In genomic region chr17:71828647-71829414, GRCm38 (mm10) we compare ENCODE assay signal across 18 mouse cellular contexts.
DNase-seq lines count a peak whose midpoint lies in the region; ATAC-seq and TF ChIP-seq lines count a peak whose summit lies in the region.
"Had no signal": no experiment of that assay in that cellular context is flagged by ENCODE, and none has a peak within 500 bp of the region (broad histone marks: within the 10 kb centered on the region; RNA-seq: fewer than 3 reads in every experiment).

No protein-coding gene starts in this region.

- TF ChIP-seq POLR2A in liver, adult 2 months (IDR thresholded peaks at IDR 0.05; ENCODE audit: extremely low read depth, insufficient read depth, low read length), result no peak

- no peak for TF ChIP-seq CTCF in liver, adult 2 months (IDR thresholded peaks at IDR 0.05; ENCODE audit: low read depth, low read length)
- TF ChIP-seq CTCF in kidney, postnatal 0 days (IDR thresholded peaks at IDR 0.05; ENCODE audit: low read depth), result no peak
- no peak for TF ChIP-seq CTCF in liver, postnatal 0 days (IDR thresholded peaks at IDR 0.05; ENCODE audit: low read depth)

- H3K27me3 ChIP-seq in embryonic facial prominence, embryonic 12.5 days, result no peaks in the 10 kb centered on the region
- H3K27me3 ChIP-seq in embryonic facial prominence, embryonic 10.5 days (replicated peaks; ENCODE audit: low read depth, poor library complexity, severe bottlenecking), result no peaks in the 10 kb centered on the region
- H3K27me3 ChIP-seq in liver, adult 2 months (ENCODE audit: control insufficient read depth, insufficient read depth, low read length), result no peaks in the 10 kb centered on the region
- no peaks in the 10 kb centered on the region for H3K27me3 ChIP-seq in liver, embryonic 11.5 days (replicated peaks; ENCODE audit: control insufficient read depth, insufficient read depth, low read length)
- no peaks in the 10 kb centered on the region for H3K27me3 ChIP-seq in kidney, postnatal 0 days (ENCODE audit: insufficient read depth, low read length)
- H3K27me3 ChIP-seq in liver, postnatal 0 days (ENCODE audit: insufficient read depth, low read length), result no peaks in the 10 kb centered on the region
- no peaks in the 10 kb centered on the region for H3K27me3 ChIP-seq in hindbrain, embryonic 10.5 days (ENCODE audit: insufficient read depth, poor library complexity, severe bottlenecking)
- H3K27me3 ChIP-seq: hindbrain, embryonic 12.5 days; midbrain, embryonic 13.5 days; neural tube, embryonic 15.5 days had no signal

- H3K4me3 ChIP-seq in embryonic facial prominence, embryonic 12.5 days, result no peak overlapping the region
- no peak overlapping the region for H3K4me3 ChIP-seq in embryonic facial prominence, embryonic 10.5 days
- H3K4me3 ChIP-seq in liver, adult 2 months (ENCODE audit: insufficient read depth, low read depth, low read length), result peak overlapping the region; percentile 6; the same call in 1 of the 2 replicates
- H3K4me3 ChIP-seq in liver, embryonic 11.5 days (ENCODE audit: low read depth, low read length), result no peak overlapping the region
- H3K4me3 ChIP-seq in kidney, postnatal 0 days (replicated peaks; ENCODE audit: low read depth, low read length), result no peak overlapping the region
- H3K4me3 ChIP-seq in liver, postnatal 0 days (ENCODE audit: low read depth, low read length), result no peak overlapping the region
- H3K4me3 ChIP-seq in hindbrain, embryonic 10.5 days, result no peak overlapping the region
- H3K4me3 ChIP-seq: hindbrain, embryonic 12.5 days; midbrain, embryonic 13.5 days; myocyte; neural tube, embryonic 15.5 days had no signal

- ATAC-seq in embryonic facial prominence, embryonic 12.5 days (ENCODE audit: insufficient number of reproducible peaks, insufficient read depth, low FRiP score, low TSS enrichment), result 0 out of 2 replicates have a peak, but pooled peaks have one; percentile 8
- no peak; the same call in 1 of the 2 replicates for ATAC-seq in liver, embryonic 11.5 days (replicated peaks; ENCODE audit: low FRiP score)
- peak; percentile 81 for ATAC-seq in kidney, postnatal 0 days (replicated peaks; ENCODE audit: low FRiP score, low read depth)
- peak; percentile 86 for ATAC-seq in liver, postnatal 0 days
- ATAC-seq: inflammation-experienced regulatory T-cells, adult 6 months; midbrain, embryonic 13.5 days had no signal

- H3K27ac ChIP-seq in embryonic facial prominence, embryonic 12.5 days, result no peak overlapping the region
- no peak overlapping the region for H3K27ac ChIP-seq in embryonic facial prominence, embryonic 10.5 days (replicated peaks)
- H3K27ac ChIP-seq in liver, adult 2 months (replicated peaks; ENCODE audit: insufficient read depth, low read depth, low read length), result peak overlapping the region; percentile 34; the same call in 1 of the 2 replicates
- H3K27ac ChIP-seq in liver, embryonic 11.5 days (ENCODE audit: low read depth, low read length), result no peak overlapping the region
- no peak overlapping the region for H3K27ac ChIP-seq in kidney, postnatal 0 days
- peak overlapping the region; percentile 46; the same call in 1 of the 2 replicates for H3K27ac ChIP-seq in liver, postnatal 0 days (ENCODE audit: low read depth)
- no peak overlapping the region for H3K27ac ChIP-seq in hindbrain, embryonic 10.5 days
- H3K27ac ChIP-seq: hindbrain, embryonic 12.5 days; midbrain, embryonic 13.5 days; neural tube, embryonic 15.5 days had no signal

- no peak overlapping the region for H3K4me2 ChIP-seq in embryonic facial prominence, embryonic 12.5 days (replicated peaks)
- H3K4me2 ChIP-seq in liver, embryonic 11.5 days, result no peak overlapping the region
- H3K4me2 ChIP-seq in kidney, postnatal 0 days (ENCODE audit: low read length), result no peak overlapping the region
- H3K4me2 ChIP-seq in liver, postnatal 0 days (ENCODE audit: low read depth, low read length), result peak overlapping the region; percentile 49
- H3K4me2 ChIP-seq: hindbrain, embryonic 12.5 days; midbrain, embryonic 13.5 days; neural tube, embryonic 15.5 days had no signal

- H3K79me2 ChIP-seq in liver, adult 2 months (ENCODE audit: control insufficient read depth, insufficient read depth, low read length), result no peaks in the 10 kb centered on the region

- no peaks in the 10 kb centered on the region for H3K36me3 ChIP-seq in embryonic facial prominence, embryonic 12.5 days
- H3K36me3 ChIP-seq in embryonic facial prominence, embryonic 10.5 days (replicated peaks), result peaks cover 28% of the 10 kb centered on the region
- H3K36me3 ChIP-seq in liver, adult 2 months (ENCODE audit: control insufficient read depth, insufficient read depth, low read length), result no peaks in the 10 kb centered on the region
- H3K36me3 ChIP-seq in liver, embryonic 11.5 days (ENCODE audit: control insufficient read depth, insufficient read depth, low read length), result no peaks in the 10 kb centered on the region
- H3K36me3 ChIP-seq in kidney, postnatal 0 days (ENCODE audit: insufficient read depth, low read length), result 0 out of 2 replicates have a peak, but pooled peaks cover 4% of the 10 kb centered on the region
- no peaks in the 10 kb centered on the region for H3K36me3 ChIP-seq in liver, postnatal 0 days (replicated peaks; ENCODE audit: insufficient read depth, low read length)
- H3K36me3 ChIP-seq in hindbrain, embryonic 10.5 days, result peaks cover 52% of the 10 kb centered on the region

- no peak overlapping the region for H3K9ac ChIP-seq in embryonic facial prominence, embryonic 12.5 days
- H3K9ac ChIP-seq in liver, adult 2 months (ENCODE audit: low read depth, low read length), result no peak overlapping the region; the same call in 1 of the 2 replicates
- H3K9ac ChIP-seq in liver, embryonic 11.5 days (ENCODE audit: low read depth, low read length), result no peak overlapping the region
- H3K9ac ChIP-seq in kidney, postnatal 0 days (ENCODE audit: low read depth, low read length), result no peak overlapping the region
- no peak overlapping the region for H3K9ac ChIP-seq in liver, postnatal 0 days (replicated peaks)
- H3K9ac ChIP-seq: hindbrain, embryonic 12.5 days; midbrain, embryonic 13.5 days; neural tube, embryonic 15.5 days had no signal

- 65% methylated on average over 12 of the region's 12 CpGs for WGBS in embryonic facial prominence, embryonic 12.5 days
- 59% methylated on average over 12 of the region's 12 CpGs for WGBS in embryonic facial prominence, embryonic 10.5 days
- WGBS in liver, adult 2 months, result 28% methylated on average over 12 of the region's 12 CpGs
- WGBS in liver, embryonic 11.5 days, result 36% methylated on average over 12 of the region's 12 CpGs
- WGBS in kidney, postnatal 0 days, result 41% methylated on average over 12 of the region's 12 CpGs
- 47% methylated on average over 12 of the region's 12 CpGs for WGBS in liver, postnatal 0 days (ENCODE audit: insufficient replicate concordance)
- 60% methylated on average over 12 of the region's 12 CpGs for WGBS in hindbrain, embryonic 10.5 days

- DNase-seq in embryonic facial prominence, embryonic 10.5 days (ENCODE audit: low spot score), result no peak
- peak; percentile 82 for DNase-seq in liver, adult 2 months (ENCODE audit: extremely low read depth, low read depth, low spot score)
- no peak for DNase-seq in liver, embryonic 11.5 days (ENCODE audit: low spot score)
- no peak for DNase-seq in kidney, postnatal 0 days (ENCODE audit: low spot score)
- DNase-seq in liver, postnatal 0 days, result peak; percentile 32
- DNase-seq in layer of hippocampus, adult 11-12 months (ENCODE audit: low spot score), result no peak
- DNase-seq in hindbrain, embryonic 10.5 days (ENCODE audit: low spot score), result no peak
- DNase-seq: adrenal gland, postnatal 10 days; cerebellum, adult 11 months; gastrocnemius, postnatal 10 days; lung, postnatal 4 days; right cerebral cortex, postnatal 4 days had no signal

- TF ChIP-seq EP300 in liver, postnatal 0 days (IDR thresholded peaks at IDR 0.05; ENCODE audit: low read depth), result no peak

- H3K9me3 ChIP-seq in embryonic facial prominence, embryonic 12.5 days, result no peaks in the 10 kb centered on the region
- no peaks in the 10 kb centered on the region for H3K9me3 ChIP-seq in embryonic facial prominence, embryonic 10.5 days
- H3K9me3 ChIP-seq in liver, embryonic 11.5 days (ENCODE audit: control insufficient read depth, low read length), result no peaks in the 10 kb centered on the region
- no peaks in the 10 kb centered on the region for H3K9me3 ChIP-seq in kidney, postnatal 0 days (replicated peaks; ENCODE audit: low read length)
- no peaks in the 10 kb centered on the region for H3K9me3 ChIP-seq in liver, postnatal 0 days (ENCODE audit: low read length)
- no peaks in the 10 kb centered on the region for H3K9me3 ChIP-seq in hindbrain, embryonic 10.5 days
- H3K9me3 ChIP-seq: hindbrain, embryonic 12.5 days; midbrain, embryonic 13.5 days; neural tube, embryonic 15.5 days had no signal

- no peaks in the 10 kb centered on the region for H3K4me1 ChIP-seq in embryonic facial prominence, embryonic 12.5 days
- peaks cover 8% of the 10 kb centered on the region; the same call in 1 of the 2 replicates for H3K4me1 ChIP-seq in embryonic facial prominence, embryonic 10.5 days
- H3K4me1 ChIP-seq in liver, adult 2 months (ENCODE audit: control insufficient read depth, insufficient read depth, low read length), result peaks cover 10% of the 10 kb centered on the region
- H3K4me1 ChIP-seq in liver, embryonic 11.5 days (replicated peaks; ENCODE audit: control insufficient read depth, insufficient read depth, low read length), result no peaks in the 10 kb centered on the region; the same call in 1 of the 2 replicates
- 0 out of 2 replicates have a peak, but pooled peaks cover 4% of the 10 kb centered on the region for H3K4me1 ChIP-seq in kidney, postnatal 0 days (replicated peaks; ENCODE audit: insufficient read depth, low read length)
- 0 out of 2 replicates have a peak, but pooled peaks cover 2% of the 10 kb centered on the region for H3K4me1 ChIP-seq in liver, postnatal 0 days (ENCODE audit: insufficient read depth)
- peaks cover 9% of the 10 kb centered on the region; the same call in 1 of the 2 replicates for H3K4me1 ChIP-seq in hindbrain, embryonic 10.5 days (replicated peaks)
- H3K4me1 ChIP-seq: hindbrain, embryonic 12.5 days; midbrain, embryonic 13.5 days had no signal

Comparison
In these comparisons a context has a peak if more than half of its experiments do, and no peak if none do; other contexts are left out.
1. H3K27ac ChIP-seq: peak in liver, adult 2 months (single experiment) and liver, postnatal 0 days (single experiment); none in embryonic facial prominence, embryonic 12.5 days (single experiment), embryonic facial prominence, embryonic 10.5 days (single experiment), liver, embryonic 11.5 days (single experiment), kidney, postnatal 0 days (single experiment) and hindbrain, embryonic 10.5 days (single experiment).
2. DNase-seq: peak in liver, adult 2 months (single experiment) and liver, postnatal 0 days (single experiment); none in embryonic facial prominence, embryonic 10.5 days (single experiment), liver, embryonic 11.5 days (single experiment), kidney, postnatal 0 days (single experiment), layer of hippocampus, adult 11-12 months (single experiment) and hindbrain, embryonic 10.5 days (single experiment).